Mouse (Mus musculus): ENCODE data around the gene Ak7.

The Ak7 gene

GRCm38 (mm10) chr12:105727964-105728363 lies 22.2 kb downstream of the Ak7 start:
- DNase-seq (ENCODE audit: low spot score in 2 of 2) = peak in 1 of 2 experiments; percentile 36

DNA sequence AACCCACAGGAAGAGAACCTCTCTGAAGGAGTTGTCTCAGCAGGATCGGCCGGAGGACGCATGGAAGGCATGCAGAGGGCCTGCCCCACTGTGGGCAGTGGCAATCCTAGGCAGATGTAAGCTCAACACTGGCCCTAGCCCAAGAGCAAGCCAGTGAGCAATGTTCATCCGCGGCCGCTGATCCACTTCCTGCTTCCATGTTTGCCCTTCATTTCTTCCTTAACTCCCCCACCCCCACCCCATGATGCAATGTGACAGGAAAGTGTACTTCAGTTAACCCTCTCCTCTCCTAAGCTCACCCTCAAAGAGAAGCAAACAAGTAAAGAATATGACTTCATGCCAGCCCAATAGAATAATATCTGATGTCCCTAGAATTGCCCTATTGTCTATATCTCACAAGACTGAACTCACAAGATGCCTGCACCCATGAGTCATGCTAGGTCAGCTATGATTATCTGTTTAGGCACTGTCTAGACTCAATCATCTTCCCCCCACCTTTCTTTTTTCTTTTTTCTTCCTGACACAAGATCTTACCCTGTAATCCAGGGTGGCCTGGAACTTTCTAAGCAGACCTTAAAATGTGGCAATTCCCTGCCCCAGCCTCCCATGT lies 25.2 kb downstream of the Ak7 start:
- no peak for DNase-seq (ENCODE audit: low spot score in 2 of 2)

DNA sequence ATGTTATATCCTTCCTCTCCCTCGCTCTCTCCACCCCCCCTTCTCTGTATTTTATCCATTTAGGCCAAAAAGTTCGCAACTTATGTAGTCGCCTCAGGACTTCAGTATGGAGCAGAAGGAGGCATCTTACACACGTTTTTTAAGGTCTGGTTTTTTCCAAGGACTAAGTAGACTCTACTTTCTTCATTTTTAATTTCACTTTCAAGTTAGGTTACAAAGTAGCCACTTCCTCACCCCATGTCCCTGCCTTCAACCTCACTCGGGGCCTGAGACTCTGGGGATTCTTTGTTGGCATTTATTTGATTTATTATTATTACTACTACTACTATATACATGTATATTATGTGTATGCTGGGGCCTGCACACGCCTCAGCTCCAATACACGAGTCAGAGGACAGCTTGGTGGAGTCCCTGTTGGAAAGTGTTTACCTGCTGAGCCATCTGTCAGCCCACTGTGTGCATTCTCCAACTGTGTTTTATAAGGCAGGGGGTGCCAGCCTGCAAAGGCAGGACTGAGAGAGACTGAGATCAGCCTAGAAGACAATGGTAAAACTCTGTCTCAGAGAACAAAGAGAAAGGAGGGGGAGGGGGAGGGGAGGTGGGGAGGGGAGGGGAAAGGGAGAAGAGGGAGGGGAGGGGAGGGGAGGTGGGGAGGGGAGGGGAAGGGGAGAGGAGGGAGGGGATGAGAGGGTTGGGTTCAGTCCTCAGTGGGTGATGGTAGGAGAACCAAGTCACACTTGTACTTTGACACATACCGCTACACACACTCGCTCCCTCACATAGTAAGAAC lies 27.8 kb downstream of the Ak7 start:
- no peak for DNase-seq (ENCODE audit: low spot score in 2 of 2)

- DNase-seq (ENCODE audit: low spot score in 2 of 2) = no peak
Observed at GRCm38 (mm10) chr12:105735226-105735888, 29.6 kb downstream of the Ak7 start.

DNA sequence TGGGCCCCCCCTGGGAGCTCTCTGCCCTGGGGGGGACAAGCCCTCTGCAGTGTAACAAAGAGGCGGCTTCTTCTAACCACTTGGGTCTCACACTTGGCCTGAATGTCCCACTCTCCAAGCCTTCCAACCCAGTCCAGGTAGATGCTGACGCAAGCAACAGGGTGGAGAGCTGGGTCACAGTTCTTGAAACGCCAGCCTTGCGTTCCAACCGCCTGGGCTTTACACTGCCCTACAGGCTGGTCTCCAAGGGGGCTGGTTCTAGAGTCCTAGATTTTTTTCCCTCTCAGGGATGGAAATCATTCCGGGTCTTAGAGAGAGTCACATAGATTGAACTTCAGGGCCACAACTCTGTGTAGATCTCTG lies 30.1 kb downstream of the Ak7 start:
- no peak for DNase-seq (ENCODE audit: low spot score in 2 of 2)

DNA sequence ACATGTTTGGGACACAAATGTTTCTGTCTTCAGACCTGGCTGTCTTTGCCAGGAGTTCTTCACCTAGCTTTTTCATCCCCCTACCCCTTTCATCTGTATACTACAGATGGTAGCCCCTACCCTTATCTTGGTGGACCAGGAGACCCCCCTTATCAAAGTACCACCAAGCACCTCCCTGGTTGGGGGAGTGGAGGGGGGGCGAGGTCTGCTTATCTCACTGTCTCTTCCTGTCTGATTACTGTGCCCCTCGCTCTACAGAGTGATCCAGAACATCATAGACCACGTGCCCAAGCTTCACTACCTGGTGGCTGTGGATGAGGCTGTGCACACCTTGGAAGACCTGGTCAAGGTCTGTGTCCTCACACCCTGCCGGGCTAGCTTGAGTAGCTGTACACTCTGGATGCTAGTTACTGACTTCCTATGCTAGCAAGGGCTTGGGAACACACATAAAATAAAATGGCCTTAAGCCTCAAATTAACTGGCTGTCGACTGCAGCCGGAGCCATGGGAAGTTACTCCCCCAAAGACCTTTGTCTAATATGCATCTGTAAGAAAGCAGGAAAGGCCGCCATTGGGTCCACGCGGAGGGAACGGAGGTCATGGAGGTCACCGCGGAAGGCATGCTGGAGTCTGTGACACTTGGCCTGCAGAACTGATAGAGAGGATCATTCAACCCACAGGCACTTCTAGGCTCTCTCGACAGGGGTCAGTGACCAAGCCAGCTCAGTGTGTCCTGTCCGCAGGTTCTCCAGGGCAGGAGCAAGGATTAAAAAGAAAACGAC lies 32.7 kb downstream of the Ak7 start:
- no peak for DNase-seq (ENCODE audit: low spot score in 2 of 2)

DNA sequence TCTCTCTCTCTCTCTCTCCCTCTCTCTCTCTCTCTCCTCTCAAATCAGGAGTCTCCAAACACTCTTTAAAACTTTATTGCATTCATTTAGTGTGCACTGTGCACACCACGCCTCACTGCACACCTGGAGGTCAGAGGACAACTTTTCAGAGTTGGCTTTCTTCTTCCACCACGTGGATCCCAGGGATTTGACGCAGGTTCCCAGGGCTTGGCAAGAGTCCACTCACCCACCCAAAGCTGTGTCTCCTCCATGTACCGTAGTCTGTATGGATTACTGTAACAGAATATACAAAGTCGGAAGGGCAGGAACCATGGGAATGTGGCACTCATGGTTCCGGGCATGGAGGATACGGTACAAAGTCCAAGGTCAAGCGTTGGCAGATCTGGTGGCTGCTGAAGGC lies 33.9 kb downstream of the Ak7 start:
- DNase-seq (ENCODE audit: low spot score in 2 of 2) = no peak

- DNase-seq (ENCODE audit: low spot score in 2 of 2) = no peak
Observed at GRCm38 (mm10) chr12:105748114-105748513, 42.3 kb downstream of the Ak7 start.

DNA sequence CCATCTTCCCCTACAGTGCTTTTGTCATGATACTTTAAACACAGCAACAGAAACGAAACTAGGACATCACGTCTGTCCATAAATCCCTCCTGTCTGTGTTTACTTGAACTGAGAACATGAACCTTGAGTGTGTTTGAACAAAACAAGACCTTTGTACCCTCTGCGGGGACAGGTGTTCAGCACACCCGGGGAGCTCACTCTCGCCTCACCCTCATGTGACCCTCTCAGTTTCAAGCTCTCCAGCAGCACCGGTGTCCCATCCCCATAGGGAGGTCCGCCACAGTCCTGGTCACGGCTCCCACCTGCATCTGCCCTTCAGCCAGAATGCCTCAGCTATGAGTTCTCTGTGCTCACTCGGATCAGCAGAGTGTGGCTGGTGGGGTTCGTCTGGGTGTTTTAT lies 48.0 kb downstream of the Ak7 start:
- no peak for DNase-seq (ENCODE audit: low spot score in 2 of 2)

- DNase-seq (ENCODE audit: low spot score in 2 of 2) = no peak
Observed at GRCm38 (mm10) chr12:105757816-105758497, 52.2 kb downstream of the Ak7 start.

GRCm38 (mm10) chr12:105758911-105759310 lies 53.1 kb downstream of the Ak7 start:
- no peak for DNase-seq (ENCODE audit: low spot score in 2 of 2)

- DNase-seq (ENCODE audit: low spot score in 2 of 2) = no peak
Observed at GRCm38 (mm10) chr12:105759849-105760478, 54.2 kb downstream of the Ak7 start.

DNA sequence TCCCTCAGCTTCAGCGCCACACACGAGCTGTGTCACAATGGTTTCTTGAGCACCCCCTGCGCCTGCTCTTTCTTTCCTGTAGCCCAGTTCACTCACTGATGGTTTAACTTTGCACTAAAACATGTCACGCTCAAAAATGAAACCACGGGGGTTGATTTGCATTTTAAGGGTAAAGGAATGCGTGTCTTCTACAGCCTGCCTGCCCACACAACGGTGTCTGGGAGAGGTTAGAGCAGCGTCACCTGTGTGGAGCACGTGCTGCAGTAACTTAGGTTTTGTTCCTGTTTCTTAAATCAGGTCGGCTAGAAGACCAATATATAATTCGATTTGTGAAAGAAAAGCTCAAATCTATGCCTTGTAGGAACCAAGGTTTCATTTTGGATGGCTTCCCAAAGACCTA lies 55.4 kb downstream of the Ak7 start:
- no peak for DNase-seq (ENCODE audit: low spot score in 2 of 2)

DNA sequence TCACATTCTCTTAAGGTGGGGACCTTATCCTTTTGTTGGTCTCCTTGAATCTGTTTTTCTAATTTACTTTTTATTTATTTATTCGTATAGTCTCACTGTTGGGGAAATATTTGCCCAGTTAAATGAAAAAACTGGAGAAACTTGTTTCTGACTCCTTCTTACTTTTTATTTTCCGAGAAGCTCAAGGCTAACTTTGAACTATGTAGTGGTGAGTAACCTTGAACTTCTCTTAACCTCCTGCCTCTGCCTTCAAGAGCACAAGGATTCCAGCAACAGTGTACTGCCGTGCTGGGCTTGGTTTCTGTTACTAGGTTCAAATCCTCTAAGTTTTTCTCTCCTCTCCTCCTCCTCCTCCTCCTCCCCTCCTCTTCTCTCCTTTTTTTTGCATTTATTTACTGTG lies 55.9 kb downstream of the Ak7 start:
- no peak for DNase-seq (ENCODE audit: low spot score in 2 of 2)

DNA sequence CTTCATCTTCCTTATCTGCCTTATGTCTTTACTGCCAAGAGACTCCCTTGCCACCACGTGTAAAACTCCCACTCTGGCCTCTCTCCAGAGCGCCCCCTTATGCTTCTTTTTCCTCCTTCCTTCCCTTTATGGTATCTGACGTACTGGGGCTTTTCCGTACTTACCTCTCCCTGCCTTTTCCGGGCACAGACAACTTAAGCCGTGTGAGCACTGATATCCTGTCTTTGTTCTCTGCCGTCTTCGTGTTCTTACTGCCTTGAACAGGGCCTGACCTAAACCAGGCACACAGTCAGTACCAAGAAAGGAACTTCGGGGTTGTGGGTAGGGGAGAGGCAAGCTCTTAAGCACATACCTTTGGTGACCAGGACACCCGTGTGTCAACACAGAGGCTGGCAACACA lies 63.9 kb downstream of the Ak7 start:
- no peak for DNase-seq (ENCODE audit: low spot score in 2 of 2)

GRCm38 (mm10) chr12:105774871-105775270 lies 69.1 kb downstream of the Ak7 start:
- no peak for DNase-seq (ENCODE audit: low spot score in 2 of 2)

DNA sequence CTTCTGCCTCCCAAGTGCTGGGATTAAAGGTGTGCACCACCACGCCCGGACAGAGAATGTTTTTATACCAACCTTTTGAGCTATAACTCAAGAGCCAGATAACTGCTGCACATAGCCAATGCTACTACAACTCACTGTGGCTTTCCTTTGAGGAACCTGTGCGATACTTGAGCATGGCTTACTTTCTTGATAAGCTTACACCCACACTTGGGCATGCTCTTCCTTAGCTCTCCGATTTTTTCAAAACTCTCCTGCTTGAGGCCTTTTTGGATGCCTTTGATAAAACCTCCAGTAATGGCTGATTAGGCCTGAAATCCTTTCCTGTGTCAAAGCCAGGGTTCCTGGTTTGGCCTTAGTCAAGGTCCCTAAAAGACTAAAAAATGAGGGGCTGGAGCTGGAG lies 71.9 kb downstream of the Ak7 start:
- DNase-seq (ENCODE audit: low spot score in 2 of 2) = no peak

DNA sequence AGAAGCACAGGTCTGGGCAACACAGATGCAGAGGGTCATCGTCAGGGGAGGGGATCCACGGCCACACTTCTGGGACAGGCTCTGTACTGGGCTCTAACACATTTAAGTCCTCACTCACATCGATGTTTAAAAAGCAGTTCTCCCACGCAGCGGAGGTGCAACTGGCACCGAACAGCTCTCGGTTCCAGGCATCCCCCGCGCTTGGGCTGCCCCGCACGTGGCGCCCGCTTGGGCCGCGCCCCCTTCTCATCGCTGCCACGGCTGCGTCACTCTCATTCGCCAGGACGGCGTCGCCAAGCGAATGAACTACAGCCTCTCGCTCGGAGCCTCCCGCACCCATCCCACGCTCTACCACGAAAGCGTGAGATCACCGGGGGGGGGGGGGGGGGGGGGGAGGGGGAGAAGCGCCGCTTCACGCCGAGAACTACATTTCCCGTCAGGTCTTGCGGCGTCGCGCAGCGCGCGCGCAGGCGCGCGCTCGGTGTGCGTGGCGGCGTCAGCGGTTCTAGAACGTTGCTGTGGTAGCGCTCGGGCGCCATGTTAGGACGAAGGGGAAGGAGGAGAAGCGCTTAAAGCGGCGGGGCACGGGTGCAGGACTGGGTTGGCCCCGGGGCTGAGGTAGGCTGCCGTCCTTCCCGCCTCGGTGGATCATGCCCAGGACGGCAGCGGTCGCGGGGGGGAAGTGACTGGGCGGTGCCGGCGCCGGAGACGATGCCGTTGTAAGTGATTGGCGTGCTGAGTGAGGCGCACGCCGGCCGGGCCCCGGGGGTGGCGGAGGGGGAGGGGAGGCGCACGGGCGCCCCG lies 78.6 kb downstream of the Ak7 start, which contains the start of gene Papola:
Gene Papola, plus strand, starts transcription at position 499 of the 804 bp plus-strand sequence.
- DNase-seq (ENCODE audit: low spot score in 2 of 2) = peak; percentile 87 to 88

DNA sequence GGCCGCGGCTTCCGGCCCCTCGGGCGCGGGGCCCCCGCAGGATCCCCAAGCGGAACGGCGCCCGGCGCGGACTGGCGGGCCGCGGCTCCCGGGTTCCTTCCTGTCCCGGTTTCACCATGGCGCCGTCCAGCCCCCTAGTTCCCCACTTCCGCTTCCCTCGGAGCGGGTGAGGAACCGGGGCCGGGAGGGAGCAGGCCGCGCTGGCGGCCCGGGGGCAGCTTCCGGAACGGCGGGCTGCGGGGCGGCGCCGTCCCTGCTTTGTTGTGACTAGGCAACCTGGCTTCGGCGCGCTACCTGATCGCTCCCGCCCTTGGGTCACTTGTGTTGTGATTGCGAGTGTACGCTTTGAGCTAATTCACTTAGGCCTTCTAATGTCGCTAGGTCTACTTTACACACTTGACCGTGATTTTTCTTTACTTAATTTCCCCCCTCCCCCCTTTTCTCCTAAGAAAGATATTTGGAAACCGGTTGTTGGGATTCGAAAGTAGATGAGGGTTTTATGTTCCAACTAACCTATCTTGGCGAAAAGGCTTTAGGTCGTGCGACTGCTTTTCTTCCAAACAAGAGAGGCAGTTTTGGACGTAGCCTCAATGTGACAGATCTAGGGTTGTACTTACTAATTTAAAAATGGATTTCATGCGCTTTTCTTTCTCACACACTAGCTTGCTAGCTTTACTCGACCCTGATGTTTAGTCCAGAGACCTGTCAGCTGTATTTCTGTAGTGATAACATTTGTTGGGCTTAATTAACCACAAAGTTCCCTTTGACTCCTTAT lies 79.4 kb downstream of the Ak7 start:
- peak; percentile 56 to 73 for DNase-seq (ENCODE audit: low spot score in 2 of 2)

Data from frontal cortex, postnatal 10 days (tissue).